8 mouse cellular contexts compared by ENCODE assay signal in genomic region chr12:108208726-108209438, GRCm38 (mm10). TPM values are rescaled to one million over a fixed set of nuclear protein-coding genes. Genes with fewer than 3 reads are reported as not detected.
DNase-seq lines count a peak whose midpoint lies in the region; ATAC-seq and TF ChIP-seq lines count a peak whose summit lies in the region.

No protein-coding gene starts in this region.

- H3K27me3 ChIP-seq in ES-Bruce4 (ENCODE audit: control insufficient read depth, insufficient read depth, low read length, poor library complexity, severe bottlenecking): no peaks in the 10 kb centered on the region
- no peaks in the 10 kb centered on the region; the same call in 1 of the 2 replicates for H3K27me3 ChIP-seq in forebrain, embryonic 11.5 days (ENCODE audit: control insufficient read depth, insufficient read depth, low read length)
- H3K27me3 ChIP-seq in lung, embryonic 14.5 days (ENCODE audit: insufficient read depth, low read length): no peaks in the 10 kb centered on the region

- ATAC-seq in forebrain, embryonic 11.5 days (replicated peaks; ENCODE audit: low FRiP score): 0 out of 2 replicates have a peak, but pooled peaks have one; percentile 19
- ATAC-seq in lung, embryonic 14.5 days (ENCODE audit: insufficient read depth): peak; percentile 12; the same call in 1 of the 2 replicates

- DNase-seq in forebrain, embryonic 11.5 days (ENCODE audit: low spot score): peak; percentile 85
- DNase-seq in heart, postnatal 10 days: peak; percentile 81 to 88
- peak; percentile 87 to 90 for DNase-seq in kidney, postnatal 4 days
- peak; percentile 89 for DNase-seq in lung, embryonic 14.5 days
- DNase-seq in ovary, postnatal 10 days (ENCODE audit: low spot score): peak; percentile 62
- peak; percentile 54 for DNase-seq in urinary bladder, postnatal 10 days (ENCODE audit: low spot score)

- TF ChIP-seq POLR2A in ES-Bruce4 (IDR thresholded peaks at IDR 0.05; ENCODE audit: insufficient read depth, low read length): no peak
- TF ChIP-seq POLR2A in bone marrow, adult 2 months (IDR thresholded peaks at IDR 0.05; ENCODE audit: borderline replicate concordance, control insufficient read depth, low read depth, low read length): no peak

- no peak overlapping the region for H3K4me2 ChIP-seq in forebrain, embryonic 11.5 days (ENCODE audit: low read depth, low read length, severe bottlenecking)
- no peak overlapping the region for H3K4me2 ChIP-seq in lung, embryonic 14.5 days

- TF ChIP-seq CTCF in ES-Bruce4 (IDR thresholded peaks at IDR 0.05; ENCODE audit: low read depth, low read length): peak; percentile 80
- peak; percentile 72 for TF ChIP-seq CTCF in bone marrow, adult 2 months (IDR thresholded peaks at IDR 0.05; ENCODE audit: control insufficient read depth, insufficient read depth, low read length)
- peak; percentile 91 for TF ChIP-seq CTCF in lung, embryonic 14.5 days (IDR thresholded peaks at IDR 0.05; ENCODE audit: low read depth)

- H3K9ac ChIP-seq in ES-Bruce4 (ENCODE audit: low read depth, poor library complexity, severe bottlenecking): no peak overlapping the region
- no peak overlapping the region for H3K9ac ChIP-seq in forebrain, embryonic 11.5 days (ENCODE audit: low read length)
- no peak overlapping the region for H3K9ac ChIP-seq in lung, embryonic 14.5 days

- no peaks in the 10 kb centered on the region for H3K4me1 ChIP-seq in ES-Bruce4 (ENCODE audit: control insufficient read depth, insufficient read depth, low read length)
- no peaks in the 10 kb centered on the region for H3K4me1 ChIP-seq in bone marrow, adult 2 months (ENCODE audit: control insufficient read depth, insufficient read depth, low read length)
- H3K4me1 ChIP-seq in forebrain, embryonic 11.5 days (replicated peaks; ENCODE audit: control insufficient read depth, insufficient read depth, low read length): peaks cover 10% of the 10 kb centered on the region
- H3K4me1 ChIP-seq in lung, embryonic 14.5 days (ENCODE audit: insufficient read depth): peaks cover 6% of the 10 kb centered on the region

- no peaks in the 10 kb centered on the region for H3K9me3 ChIP-seq in ES-Bruce4 (replicated peaks; ENCODE audit: control insufficient read depth, insufficient read depth, low read length, poor library complexity, severe bottlenecking)
- no peaks in the 10 kb centered on the region for H3K9me3 ChIP-seq in forebrain, embryonic 11.5 days (ENCODE audit: control insufficient read depth, low read length)
- H3K9me3 ChIP-seq in lung, embryonic 14.5 days (ENCODE audit: low read depth, low read length): no peaks in the 10 kb centered on the region

- H3K27ac ChIP-seq in ES-Bruce4 (ENCODE audit: insufficient read depth, low read length): no peak overlapping the region
- H3K27ac ChIP-seq in bone marrow, adult 2 months (ENCODE audit: control insufficient read depth, insufficient read depth, low read depth, low read length, poor library complexity): no peak overlapping the region
- no peak overlapping the region for H3K27ac ChIP-seq in forebrain, embryonic 11.5 days (ENCODE audit: low read depth, low read length)
- no peak overlapping the region for H3K27ac ChIP-seq in lung, embryonic 14.5 days (ENCODE audit: low read depth)

- H3K36me3 ChIP-seq in ES-Bruce4 (ENCODE audit: control insufficient read depth, insufficient read depth, low read length, poor library complexity, severe bottlenecking): 0 out of 2 replicates have a peak, but pooled peaks cover 4% of the 10 kb centered on the region
- H3K36me3 ChIP-seq in forebrain, embryonic 11.5 days (ENCODE audit: control insufficient read depth, insufficient read depth, low read length): no peaks in the 10 kb centered on the region
- peaks cover 25% of the 10 kb centered on the region for H3K36me3 ChIP-seq in lung, embryonic 14.5 days (ENCODE audit: insufficient read depth)

- H3K4me3 ChIP-seq in ES-Bruce4 (ENCODE audit: low read depth, low read length): no peak overlapping the region
- no peak overlapping the region for H3K4me3 ChIP-seq in bone marrow, adult 2 months (replicated peaks; ENCODE audit: control insufficient read depth, low read depth, low read length)
- H3K4me3 ChIP-seq in forebrain, embryonic 11.5 days (ENCODE audit: low read depth, low read length): no peak overlapping the region
- H3K4me3 ChIP-seq in lung, embryonic 14.5 days (ENCODE audit: low read depth, low read length): no peak overlapping the region

- no peak for TF ChIP-seq EP300 in ES-Bruce4 (IDR thresholded peaks at IDR 0.05; ENCODE audit: insufficient read depth, low read depth, low read length)

- intact Hi-C loops in heart, postnatal 10 days (cut with DNase I): loop anchor here (1.0 to 10.0 kb wide), 3 partner anchors 85 to 303 kb away; no protein-coding TSS in a partner anchor

- 33% methylated on average over 13 of the region's 13 CpGs for WGBS in bone marrow, adult 2 months
- WGBS in forebrain, embryonic 11.5 days: 38% methylated on average over 13 of the region's 13 CpGs
- 28% methylated on average over 13 of the region's 13 CpGs for WGBS in lung, embryonic 14.5 days

RNA-seq across cellular contexts. Expression of gene Ccnk, which starts 29.5 kb away (rescaled TPM):
- polyA plus RNA-seq in ES-Bruce4 (2011; ENCODE audit: insufficient read depth, insufficient read length, low read depth, missing spikeins): 66.9 and 69.8 TPM in 2 replicates
- 12.4 and 21.9 TPM in 2 replicates for polyA plus RNA-seq in bone marrow, adult 2 months (2011; ENCODE audit: insufficient read depth, insufficient read length, low replicate concordance, missing spikeins)
- 5.0 and 6.2 TPM in 2 replicates for polyA plus RNA-seq in forebrain, embryonic 11.5 days (2014; fragmentation: Nextera tagmentation; extraction: Ambion mirVana)
- total RNA-seq in heart, postnatal 10 days (2021): 10 to 100 TPM; 29.0 to 30.6 TPM
- 4.9 and 5.3 TPM in 2 replicates for polyA plus RNA-seq in lung, embryonic 14.5 days (2014; fragmentation: Nextera tagmentation; extraction: Ambion mirVana)

RNA-seq across cellular contexts. Expression of gene Setd3, which starts 29.8 kb away (rescaled TPM):
- polyA plus RNA-seq in ES-Bruce4 (2011; ENCODE audit: insufficient read depth, insufficient read length, low read depth, missing spikeins): 70.8 and 84.5 TPM in 2 replicates
- 41.5 and 51.0 TPM in 2 replicates for polyA plus RNA-seq in bone marrow, adult 2 months (2011; ENCODE audit: insufficient read depth, insufficient read length, low replicate concordance, missing spikeins)
- polyA plus RNA-seq in forebrain, embryonic 11.5 days (2014; fragmentation: Nextera tagmentation; extraction: Ambion mirVana): 79.2 and 85.9 TPM in 2 replicates
- 10 to 100 TPM; 77.6 to 79.3 TPM for total RNA-seq in heart, postnatal 10 days (2021)
- polyA plus RNA-seq in lung, embryonic 14.5 days (2014; fragmentation: Nextera tagmentation; extraction: Ambion mirVana): 68.8 and 69.6 TPM in 2 replicates
